Mouse (Mus musculus): ENCODE results near the gene Arhgef16.

GRCm38 (mm10) chr4:154260755-154261154 lies 40.7 kb downstream of the Arhgef16 start:
- TF ChIP-seq CTCF (IDR thresholded peaks at IDR 0.05; ENCODE audit: extremely low read depth, insufficient read depth, low read length) (no peak), POLR2A (IDR thresholded peaks at IDR 0.05; ENCODE audit: extremely low read depth, insufficient read depth, low read length) (no peak)

Measured in cortical plate, adult 2 months (tissue).